Mouse (Mus musculus) G1E (cell line): ENCODE measurements around the gene Fam53b.

Experiments used
- POLR2AphosphoS5 ChIP-seq: IDR thresholded peaks from 2 replicates; pipeline ENCODE4 v1.6.1; 2012; ENCODE audit warnings: low read depth, low read length, inconsistent platforms; ENCODE audit not compliant: insufficient replicate concordance
- TAL1 ChIP-seq: conservative IDR thresholded peaks from 2 replicates; pipeline ENCODE4 v1.6.1; 2012; ENCODE audit warnings: low read depth, low read length, inconsistent platforms, mixed read lengths

DNA sequence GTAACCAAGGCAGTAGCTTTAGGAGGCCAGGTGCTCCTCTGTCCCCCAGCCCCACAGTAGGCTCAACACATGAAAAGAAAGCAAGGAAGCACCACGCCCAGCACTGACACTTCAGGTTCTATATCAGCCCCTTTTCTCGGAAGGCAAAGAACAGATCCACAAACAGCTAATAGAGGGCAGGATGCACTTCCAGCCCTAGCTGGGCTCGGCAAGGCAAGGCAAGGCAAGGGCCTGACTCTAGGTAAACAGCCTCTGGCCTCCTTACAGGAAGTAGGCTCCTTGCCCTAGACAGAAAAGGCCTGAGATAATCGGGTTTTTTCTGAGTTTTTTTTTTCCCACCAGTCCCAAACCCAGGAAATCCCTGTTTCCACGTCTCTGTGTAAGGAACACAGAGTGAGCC is 124.0 kb downstream of the Fam53b start:
- TF ChIP-seq TAL1 (no peak), POLR2AphosphoS5 (no peak)
